Mouse (Mus musculus) neural tube, embryonic 15.5 days (tissue): ENCODE data around the gene Hmg20b. TPM values are rescaled to one million over a fixed set of nuclear protein-coding genes. Genes with fewer than 3 reads are reported as not detected.

Source experiments
- ATAC-seq: fragments of 200-750 bp; cut with Nextera tagmentation; 2 replicates; pipeline ENCODE4 v1.8.0; 2017; ENCODE audit warnings: mild to moderate bottlenecking, moderate TSS enrichment, moderate library complexity; ENCODE audit not compliant: low FRiP score
- H3K27ac ChIP-seq: fragments of 300-500 bp; sonication (generic); replicated peaks from 2 replicates; pipeline ENCODE4 v1.5.1; 2015; ENCODE audit warnings: mild to moderate bottlenecking, inconsistent platforms
- H3K27me3 ChIP-seq: fragments of 300-500 bp; sonication (generic); replicated peaks from 2 replicates; pipeline ENCODE4 v1.6.1; 2015; ENCODE audit warnings: inconsistent platforms
- H3K36me3 ChIP-seq: fragments of 300-500 bp; sonication (generic); 2 replicates; pipeline ENCODE4 v1.6.1; 2015; ENCODE audit warnings: inconsistent platforms
- H3K4me1 ChIP-seq: fragments of 300-500 bp; sonication (generic); 2 replicates; pipeline ENCODE4 v1.6.1; 2015; ENCODE audit warnings: inconsistent platforms
- H3K4me2 ChIP-seq: fragments of 300-500 bp; sonication (generic); 2 replicates; pipeline ENCODE4 v1.6.1; 2015; ENCODE audit warnings: inconsistent platforms, mild to moderate bottlenecking, moderate library complexity
- H3K4me3 ChIP-seq: fragments of 300-500 bp; sonication (generic); replicated peaks from 2 replicates; pipeline ENCODE4 v1.5.1; 2015; ENCODE audit warnings: mild to moderate bottlenecking, inconsistent platforms
- H3K9ac ChIP-seq: fragments of 300-500 bp; sonication (generic); replicated peaks from 2 replicates; pipeline ENCODE4 v1.6.1; 2015; ENCODE audit warnings: mild to moderate bottlenecking, inconsistent platforms
- H3K9me3 ChIP-seq: fragments of 300-500 bp; sonication (generic); replicated peaks from 2 replicates; pipeline ENCODE4 v1.6.1; 2016; ENCODE audit warnings: inconsistent platforms
- WGBS: fragments of 180-500 bp; shearing (Covaris S2); methylation state at CpG from one replicate; pipeline ENCODE4 v1.1.7; 2015; ENCODE audit warnings: mixed read lengths; 5-methylcytosine and 5-hydroxymethylcytosine counted together
- polyA plus RNA-seq: library from polyadenylated mRNA; unstranded; fragments of >200 nt; fragmentation: Nextera tagmentation; extraction: Ambion mirVana; gene quantifications from 2 replicates; pipeline ENCODE4 v1.2.1, GENCODE M21; 2015

The Hmg20b gene
- polyA plus RNA-seq, 1 experiment from 2014 or later, result 31.0 TPM

- WGBS, result 4% methylated on average over 20 of the region's 20 CpGs
- H3K36me3 ChIP-seq, result peaks cover 59% of the 10 kb centered on the region
- no peaks in the 10 kb centered on the region for H3K27me3 ChIP-seq
- H3K9me3 ChIP-seq, result no peaks in the 10 kb centered on the region
- H3K27ac ChIP-seq, result peak overlapping the region; percentile 96
- no peak; the same call in 1 of the 2 replicates for ATAC-seq
- peak overlapping the region; percentile 98 for H3K4me3 ChIP-seq
- peaks cover 37% of the 10 kb centered on the region for H3K4me1 ChIP-seq
- peak overlapping the region; percentile 85 for H3K9ac ChIP-seq
- peak overlapping the region; percentile 75 for H3K4me2 ChIP-seq
Measured at GRCm38 (mm10) chr10:81321436-81321835, 28.8 kb downstream of the Hmg20b start.

DNA sequence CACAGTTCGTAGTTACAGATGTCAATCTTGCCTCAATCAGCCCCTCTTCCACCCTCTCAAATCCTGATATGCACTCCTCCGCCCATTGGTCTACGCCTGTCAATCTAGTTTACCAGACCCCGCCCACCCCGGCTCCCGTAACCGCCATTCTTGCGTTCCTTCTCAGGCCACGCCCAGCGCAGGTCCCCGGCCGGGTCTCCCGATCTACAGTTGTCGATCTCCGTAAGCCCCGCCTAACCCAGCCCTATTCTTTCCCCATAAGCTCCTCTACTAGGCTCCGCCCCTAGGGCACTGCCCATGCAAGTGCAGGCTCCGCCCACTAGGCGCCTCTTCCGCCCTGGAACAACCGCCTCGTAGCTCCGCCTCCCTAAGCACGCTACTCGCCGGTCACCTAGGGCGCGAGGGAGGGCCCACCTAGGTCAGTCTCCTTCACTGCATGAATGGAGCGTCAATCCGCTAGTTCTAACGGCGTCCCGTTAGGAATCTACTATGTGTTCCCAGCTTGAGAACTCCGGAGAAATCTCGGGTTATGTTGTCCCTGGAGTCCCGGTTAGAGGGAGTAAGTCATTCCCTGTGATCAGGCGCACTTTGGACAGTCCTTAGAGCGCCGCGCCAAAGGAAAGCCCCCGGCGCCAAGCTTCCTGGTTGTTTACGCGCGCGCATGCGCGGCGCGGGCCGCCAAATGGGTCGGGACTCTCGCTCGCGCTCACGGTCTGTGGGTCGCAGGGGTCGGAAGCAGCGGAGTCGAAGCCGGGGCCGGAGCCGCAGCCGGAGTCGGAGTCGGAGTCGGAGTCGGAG lies 29.5 kb downstream of the Hmg20b start, which contains the start of gene Cactin:
TSS of gene Cactin (plus strand) at position 554 of the 798 bp plus-strand sequence.
- ATAC-seq, result peak; percentile 95
- peak within 1 kb of the TSS; percentile 75 for H3K4me2 ChIP-seq
- no peaks in the 10 kb centered on the region for H3K27me3 ChIP-seq
- H3K9me3 ChIP-seq, result no peaks in the 10 kb centered on the region
- H3K36me3 ChIP-seq, result peaks cover 57% of the 10 kb centered on the region
- WGBS, result under 1% methylated on average over 60 of the region's 68 CpGs
- peak within 1 kb of the TSS; percentile 96 for H3K27ac ChIP-seq
- peaks cover 36% of the 10 kb centered on the region for H3K4me1 ChIP-seq
- H3K9ac ChIP-seq, result peak within 1 kb of the TSS; percentile 85
- peak within 1 kb of the TSS; percentile 98 for H3K4me3 ChIP-seq

GRCm38 (mm10) chr10:81319741-81320549 lies 30.3 kb downstream of the Hmg20b start:
- 1% methylated on average over 38 of the region's 38 CpGs for WGBS
- peaks cover 57% of the 10 kb centered on the region for H3K36me3 ChIP-seq

DNA sequence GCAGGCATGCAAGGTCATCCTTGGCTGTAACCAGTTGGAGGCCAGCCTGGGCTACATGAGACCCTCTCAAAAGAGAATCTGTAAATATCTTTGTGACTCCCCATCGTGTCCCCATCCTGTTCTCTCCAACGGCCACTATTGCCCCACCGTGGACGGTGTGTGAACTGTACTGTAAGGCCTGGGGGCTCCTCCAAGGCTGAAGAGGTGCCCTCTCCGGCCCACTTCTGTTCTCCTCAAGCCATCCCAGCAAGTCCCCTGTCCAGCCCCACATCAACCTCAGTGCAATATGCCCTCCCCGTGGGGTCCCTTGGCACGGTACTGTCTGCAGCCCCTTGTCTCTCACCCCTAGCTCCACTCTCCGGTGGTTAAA lies 31.0 kb downstream of the Hmg20b start:
- peaks cover 57% of the 10 kb centered on the region for H3K36me3 ChIP-seq
- 50% methylated on average over 8 of the region's 8 CpGs for WGBS
- peak overlapping the region; percentile 96 for H3K27ac ChIP-seq
- peaks cover 36% of the 10 kb centered on the region for H3K4me1 ChIP-seq
- peak overlapping the region; percentile 98 for H3K4me3 ChIP-seq
- ATAC-seq, result no peak
- peak overlapping the region; percentile 57 for H3K9ac ChIP-seq
- H3K4me2 ChIP-seq, result peak overlapping the region; percentile 75
- no peaks in the 10 kb centered on the region for H3K27me3 ChIP-seq
- no peaks in the 10 kb centered on the region for H3K9me3 ChIP-seq

More at GRCm38 (mm10) chr10:81319741-81320549, 30.3 kb downstream of the Hmg20b start:
- Histone ChIP-seq H3K4me3 (peak overlapping the region; percentile 98), H3K9ac (peak overlapping the region; percentile 57), H3K27me3 (no peaks in the 10 kb centered on the region), H3K4me1 (peaks cover 36% of the 10 kb centered on the region), H3K27ac (peak overlapping the region; percentile 96), H3K4me2 (peak overlapping the region; percentile 75), H3K9me3 (no peaks in the 10 kb centered on the region)
- peak; percentile 86; the same call in 1 of the 2 replicates for ATAC-seq

DNA sequence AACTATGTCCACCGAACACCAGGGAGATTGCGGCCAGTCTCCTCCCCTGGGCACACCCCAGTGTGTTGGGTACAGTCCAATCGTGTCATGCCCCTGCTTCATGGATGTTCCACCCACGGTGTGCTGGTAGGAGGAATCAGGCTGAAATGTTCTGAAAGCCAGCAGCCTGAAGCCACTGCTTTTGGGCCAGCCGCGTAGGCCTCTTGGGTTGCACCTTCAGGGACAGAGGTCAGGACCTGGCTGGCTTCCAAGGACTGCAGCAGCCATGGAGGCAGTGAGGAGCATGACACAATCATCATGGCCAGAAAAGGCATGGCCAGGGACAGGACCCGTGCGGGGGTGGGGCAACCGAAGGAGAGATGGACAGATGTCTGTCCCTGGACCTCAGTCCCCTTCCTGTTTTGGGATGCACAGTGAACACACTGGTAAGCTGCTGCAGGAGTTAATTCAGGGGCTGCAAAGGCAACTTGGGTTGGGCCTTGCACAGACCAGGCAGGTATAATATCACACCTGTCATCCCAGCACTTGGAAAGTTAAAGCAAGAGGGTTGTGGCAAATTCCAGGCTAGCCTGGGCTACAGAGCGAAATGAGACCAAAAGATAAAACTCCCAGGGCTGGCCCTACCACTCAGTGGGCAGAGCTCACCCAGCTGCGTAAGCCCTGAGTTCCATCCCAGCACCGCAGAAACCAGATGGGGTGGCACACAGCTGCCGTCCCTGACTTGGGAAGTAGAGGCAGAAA lies 31.5 kb downstream of the Hmg20b start:
- H3K9ac ChIP-seq, result 0 out of 2 replicates have a peak overlapping the region, but pooled peaks have one; percentile 57

DNA sequence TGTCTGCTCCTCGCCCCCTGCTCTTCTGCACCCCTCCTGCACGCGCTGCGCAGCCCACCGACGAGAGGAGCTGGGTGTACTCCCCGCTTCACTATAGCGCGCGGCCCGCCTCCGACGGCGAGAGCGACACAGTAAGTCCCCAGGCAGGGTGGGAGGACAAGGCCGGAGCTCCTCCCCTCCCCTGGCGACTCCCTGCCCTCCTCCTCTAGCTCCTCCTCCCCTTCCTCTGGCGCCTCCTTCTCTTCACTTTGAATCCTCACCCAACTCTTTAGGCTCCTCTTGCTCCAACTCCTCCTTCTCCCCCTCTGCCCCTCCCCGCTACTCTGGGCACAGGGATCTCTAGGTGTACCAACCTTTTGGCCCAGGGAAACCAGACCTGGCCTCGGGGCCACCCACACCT lies 33.0 kb downstream of the Hmg20b start:
- H3K27ac ChIP-seq, result no peak overlapping the region
- H3K4me2 ChIP-seq, result peak overlapping the region; percentile 38
- ATAC-seq, result no peak
- no peaks in the 10 kb centered on the region for H3K9me3 ChIP-seq
- 20% methylated on average over 20 of the region's 20 CpGs for WGBS
- no peak overlapping the region for H3K4me3 ChIP-seq
- peaks cover 56% of the 10 kb centered on the region for H3K36me3 ChIP-seq
- H3K9ac ChIP-seq, result 0 out of 2 replicates have a peak overlapping the region, but pooled peaks have one; percentile 14
- H3K27me3 ChIP-seq, result no peaks in the 10 kb centered on the region
- H3K4me1 ChIP-seq, result peaks cover 32% of the 10 kb centered on the region

More for the DNA sequence above, 31.5 kb downstream of the Hmg20b start:
- Histone ChIP-seq H3K27ac (peak overlapping the region; percentile 96; the same call in 1 of the 2 replicates), H3K4me2 (peak overlapping the region; percentile 75), H3K36me3 (peaks cover 57% of the 10 kb centered on the region), H3K9me3 (no peaks in the 10 kb centered on the region), H3K4me1 (peaks cover 36% of the 10 kb centered on the region), H3K27me3 (no peaks in the 10 kb centered on the region), H3K4me3 (peak overlapping the region; percentile 98)
- 88% methylated on average over 13 of the region's 13 CpGs for WGBS
- no peak for ATAC-seq

DNA sequence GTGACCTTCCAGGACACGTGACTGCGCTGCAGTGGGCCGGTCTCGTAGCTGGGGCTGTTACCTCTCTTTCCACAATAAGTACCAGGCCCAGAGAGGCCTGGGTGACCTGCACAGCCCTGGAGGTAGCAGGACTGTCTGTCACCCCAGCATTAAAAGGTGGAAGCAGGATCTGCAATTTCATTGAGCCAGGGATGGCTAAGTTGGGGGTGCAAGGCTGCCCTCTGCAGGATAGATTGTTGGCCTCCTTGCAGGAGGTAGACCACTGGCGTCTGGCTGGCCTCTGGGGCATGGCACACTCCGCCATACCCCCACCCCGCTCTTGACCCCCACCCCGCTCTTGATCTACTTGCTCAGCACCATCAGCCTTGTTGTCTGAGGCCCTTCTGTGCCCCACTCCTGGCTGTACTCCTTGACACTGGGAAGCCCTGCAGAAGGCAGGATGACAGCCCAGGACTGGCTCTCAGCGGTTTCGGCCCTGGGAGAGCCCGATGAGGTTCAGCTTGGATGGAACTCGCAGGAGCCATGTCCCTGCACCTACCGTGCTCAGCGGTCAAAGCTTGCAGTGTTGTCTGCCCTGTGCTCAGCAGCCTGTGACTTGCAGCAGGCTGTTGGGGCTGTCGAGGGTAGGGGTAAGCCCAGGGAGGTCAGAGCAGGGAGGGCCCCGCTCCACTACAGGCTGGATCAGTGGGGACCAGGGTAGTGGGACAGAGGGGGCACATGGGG lies 33.8 kb downstream of the Hmg20b start:
- no peaks in the 10 kb centered on the region for H3K9me3 ChIP-seq
- H3K4me2 ChIP-seq, result peak overlapping the region; percentile 38
- H3K36me3 ChIP-seq, result peaks cover 64% of the 10 kb centered on the region
- 0 out of 2 replicates have a peak overlapping the region, but pooled peaks have one; percentile 14 for H3K9ac ChIP-seq
- no peak overlapping the region for H3K27ac ChIP-seq
- no peak overlapping the region for H3K4me3 ChIP-seq
- peaks cover 24% of the 10 kb centered on the region for H3K4me1 ChIP-seq
- no peak for ATAC-seq
- WGBS, result 47% methylated on average over 16 of the region's 16 CpGs
- no peaks in the 10 kb centered on the region for H3K27me3 ChIP-seq

DNA sequence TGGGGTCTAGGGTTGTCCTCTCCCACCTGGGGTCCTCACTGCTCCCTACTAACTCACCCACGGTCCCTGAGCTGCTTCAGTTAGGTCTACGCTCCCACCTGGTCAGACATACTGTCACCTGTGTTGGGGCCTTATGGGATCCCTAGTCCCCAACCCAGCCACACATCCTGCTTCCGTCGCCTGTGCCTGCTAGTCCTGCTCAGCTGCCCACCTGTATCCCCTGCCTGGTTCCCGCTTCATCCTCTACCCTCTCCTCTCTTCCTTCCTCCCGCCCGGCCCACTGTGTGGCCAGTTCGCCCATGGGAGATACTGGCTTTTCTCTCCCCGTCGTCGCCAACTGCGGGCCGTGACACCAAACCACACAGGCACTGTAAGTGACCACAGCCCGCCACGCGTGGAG lies 34.7 kb downstream of the Hmg20b start:
- WGBS, result 94% methylated on average over 16 of the region's 16 CpGs
- no peak overlapping the region for H3K9ac ChIP-seq
- peaks cover 73% of the 10 kb centered on the region for H3K36me3 ChIP-seq
- H3K27me3 ChIP-seq, result no peaks in the 10 kb centered on the region
- H3K9me3 ChIP-seq, result no peaks in the 10 kb centered on the region
- peaks cover 22% of the 10 kb centered on the region for H3K4me1 ChIP-seq
- no peak overlapping the region for H3K4me2 ChIP-seq
- no peak overlapping the region for H3K27ac ChIP-seq
- no peak overlapping the region for H3K4me3 ChIP-seq
- ATAC-seq, result no peak

DNA sequence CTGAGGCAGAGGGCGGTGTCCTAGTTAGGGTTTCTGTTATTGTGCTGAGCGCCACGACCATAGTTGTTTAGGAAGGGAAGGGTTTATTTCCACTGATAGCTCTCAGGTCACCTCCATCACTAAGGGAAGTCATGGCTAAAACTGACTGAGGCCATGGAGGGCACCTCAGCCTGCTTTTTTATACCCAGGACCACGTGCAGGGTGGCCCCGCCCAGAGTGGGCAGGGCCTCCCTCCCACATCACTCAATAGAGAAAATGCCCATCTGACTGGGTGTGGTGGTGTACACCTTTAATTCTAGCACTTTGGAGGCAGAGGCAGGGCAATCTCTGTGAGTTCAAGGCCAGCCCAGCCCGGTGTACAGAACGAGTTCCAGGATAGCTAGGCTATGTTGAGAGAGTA lies 36.1 kb downstream of the Hmg20b start:
- Histone ChIP-seq H3K27ac (no peak overlapping the region), H3K27me3 (no peaks in the 10 kb centered on the region), H3K4me2 (no peak overlapping the region), H3K9me3 (no peaks in the 10 kb centered on the region), H3K9ac (no peak overlapping the region), H3K4me3 (no peak overlapping the region), H3K4me1 (peaks cover 14% of the 10 kb centered on the region), H3K36me3 (peaks cover 87% of the 10 kb centered on the region)
- ATAC-seq, result no peak
- 82% methylated on average over 7 of the region's 7 CpGs for WGBS

- ATAC-seq, result no peak
- Histone ChIP-seq H3K4me3 (no peak overlapping the region), H3K27ac (no peak overlapping the region), H3K27me3 (no peaks in the 10 kb centered on the region), H3K4me2 (no peak overlapping the region), H3K9ac (no peak overlapping the region), H3K36me3 (peaks cover 88% of the 10 kb centered on the region), H3K4me1 (peaks cover 8% of the 10 kb centered on the region; the same call in 1 of the 2 replicates), H3K9me3 (no peaks in the 10 kb centered on the region)
- 92% methylated on average over 13 of the region's 13 CpGs for WGBS
Measured at GRCm38 (mm10) chr10:81313581-81313980, 36.7 kb downstream of the Hmg20b start.
